Mouse (Mus musculus) bone marrow, adult 2 months (tissue): Measurements from ENCODE around the gene Atxn1. TPM values are rescaled to one million over a fixed set of nuclear protein-coding genes. Genes with fewer than 3 reads are reported as not detected.

ENCODE experiments used
- H3K27ac ChIP-seq: fragments of 200-500 bp; 2 replicates; pipeline ENCODE4 v1.5.1; 2012; ENCODE audit warnings: low read depth, mild to moderate bottlenecking, control low read depth, inconsistent platforms, low read length; ENCODE audit not compliant: control insufficient read depth, poor library complexity, insufficient read depth
- H3K4me1 ChIP-seq: fragments of 200-500 bp; 2 replicates; pipeline ENCODE4 v1.6.1; 2011; ENCODE audit warnings: low read length; ENCODE audit not compliant: control insufficient read depth, insufficient read depth
- H3K4me3 ChIP-seq: fragments of 200-500 bp; replicated peaks from 2 replicates; pipeline ENCODE3; 2011; ENCODE audit warnings: mild to moderate bottlenecking, low read depth, low read length, control low read depth; ENCODE audit not compliant: control insufficient read depth
- CTCF ChIP-seq: fragments of 200-500 bp; IDR thresholded peaks from 2 replicates; pipeline ENCODE4 v1.5.1; 2011; ENCODE audit warnings: low read length, control low read depth; ENCODE audit not compliant: control insufficient read depth, insufficient read depth
- POLR2A ChIP-seq: fragments of 200-500 bp; IDR thresholded peaks from 2 replicates; pipeline ENCODE4 v1.6.1; 2011; ENCODE audit warnings: low read depth, mild to moderate bottlenecking, control low read depth, low read length, borderline replicate concordance; ENCODE audit not compliant: control insufficient read depth
- WGBS: fragments of 180-500 bp; shearing (Covaris S2); methylation state at CpG from one replicate; pipeline ENCODE4 v1.1.7; 2018; 5-methylcytosine and 5-hydroxymethylcytosine counted together
- polyA plus RNA-seq: library from polyadenylated mRNA; stranded (reverse); fragments of >200 nt; gene quantifications from 2 replicates; pipeline ENCODE4 v1.2.4, GENCODE M21; 2011; ENCODE audit warnings: low replicate concordance; ENCODE audit not compliant: missing spikeins, insufficient read depth, insufficient read length

Gene Atxn1
- polyA plus RNA-seq = 3.2 and 5.8 TPM in 2 replicates

DNA sequence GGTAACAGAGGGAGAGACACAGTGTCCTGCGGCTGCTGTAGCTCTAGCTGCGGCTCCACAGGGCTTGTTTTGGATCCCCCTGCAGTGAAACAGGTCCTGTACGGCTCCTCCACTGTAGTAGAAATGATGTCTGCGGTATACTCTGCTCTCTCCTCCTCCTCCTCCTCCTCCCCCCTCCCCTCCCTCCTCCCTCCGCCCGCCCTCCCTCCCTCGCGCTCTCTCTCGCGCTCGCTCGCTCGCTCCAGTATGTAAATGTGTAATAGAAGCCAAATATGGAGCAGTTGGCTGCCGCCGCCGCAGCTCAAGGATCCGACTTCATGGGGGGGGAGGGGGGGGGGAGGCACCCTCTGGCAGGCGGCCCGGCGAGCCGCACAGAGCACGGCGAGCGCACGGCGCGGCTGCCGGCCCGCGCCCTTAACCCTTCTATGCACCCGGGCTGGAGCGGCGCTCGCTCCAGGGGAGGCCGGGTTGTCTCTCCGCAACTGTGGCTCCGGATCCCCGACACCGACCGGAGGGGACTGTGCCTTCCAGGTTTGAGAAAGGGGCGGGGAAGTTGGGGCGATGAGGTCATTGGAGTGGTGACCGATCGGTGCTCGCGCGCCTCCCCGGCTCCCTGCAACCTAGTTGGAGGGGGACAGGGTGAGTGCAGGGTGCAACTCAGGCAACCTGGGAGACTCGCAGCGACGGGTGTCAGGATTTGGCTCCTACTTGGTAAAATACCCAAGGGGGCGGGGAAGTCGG is at the start of gene Atxn1:
Gene Atxn1, minus strand, starts transcription at position 156 of the 741 bp plus-strand sequence.
- H3K27ac ChIP-seq = peak within 1 kb of the TSS; percentile 97
- TF ChIP-seq CTCF = no peak
- no peak for TF ChIP-seq POLR2A
- peak within 1 kb of the TSS; percentile 93 for H3K4me3 ChIP-seq
- under 1% methylated on average over 52 of the region's 53 CpGs for WGBS
- peaks cover 2% of the 10 kb centered on the region for H3K4me1 ChIP-seq

DNA sequence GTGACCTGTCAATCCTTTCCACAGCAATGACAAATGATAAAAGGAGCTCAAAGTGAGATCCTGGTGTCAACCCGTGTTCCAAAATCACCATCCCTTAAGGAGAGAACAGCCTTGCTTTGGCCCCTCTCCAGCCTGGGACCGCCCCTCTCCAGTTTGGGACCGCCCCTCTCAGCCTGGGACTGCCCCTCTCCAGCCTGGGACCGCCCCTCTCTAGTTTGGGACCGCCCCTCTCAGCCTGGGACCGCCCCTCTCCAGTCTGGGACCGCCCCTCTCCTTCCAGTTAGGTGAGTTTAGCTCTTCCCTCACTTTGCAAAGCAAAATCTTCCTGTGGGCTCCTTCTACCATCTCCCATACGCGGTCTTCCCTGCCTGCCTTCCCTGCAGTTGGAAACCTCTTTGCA is 46.4 kb upstream of the Atxn1 start:
- no peak overlapping the region for H3K27ac ChIP-seq
- WGBS = 76% methylated on average over 9 of the region's 9 CpGs
- H3K4me1 ChIP-seq = no peaks in the 10 kb centered on the region; the same call in 1 of the 2 replicates
- H3K4me3 ChIP-seq = no peak overlapping the region
- TF ChIP-seq POLR2A (no peak), CTCF (no peak)

- H3K27ac ChIP-seq = no peak overlapping the region
- no peak for TF ChIP-seq CTCF
- TF ChIP-seq POLR2A = no peak
- 80% methylated on average over 12 of the region's 12 CpGs for WGBS
- no peak overlapping the region for H3K4me3 ChIP-seq
- no peaks in the 10 kb centered on the region; the same call in 1 of the 2 replicates for H3K4me1 ChIP-seq
These were observed 45.3 kb upstream of the Atxn1 start for GRCm38 (mm10) chr13:46010075-46010474.

GRCm38 (mm10) chr13:46008831-46009666 is 44.2 kb upstream of the Atxn1 start:
- Histone ChIP-seq H3K4me3 (no peak overlapping the region), H3K4me1 (no peaks in the 10 kb centered on the region; the same call in 1 of the 2 replicates), H3K27ac (no peak overlapping the region)
- WGBS = 30% methylated on average over 30 of the region's 30 CpGs
- TF ChIP-seq CTCF = no peak
- TF ChIP-seq POLR2A = no peak

- 59% methylated on average over 4 of the region's 4 CpGs for WGBS
- Histone ChIP-seq H3K27ac (no peak overlapping the region), H3K4me1 (no peaks in the 10 kb centered on the region; the same call in 1 of the 2 replicates), H3K4me3 (no peak overlapping the region)
- TF ChIP-seq POLR2A (no peak), CTCF (no peak)
These were observed 41.6 kb upstream of the Atxn1 start for GRCm38 (mm10) chr13:46006211-46007102.

- H3K4me3 ChIP-seq = no peak overlapping the region
- TF ChIP-seq CTCF = no peak
- no peak for TF ChIP-seq POLR2A
These were observed 40.8 kb upstream of the Atxn1 start for GRCm38 (mm10) chr13:46005656-46006055.

GRCm38 (mm10) chr13:46001356-46001755 is 36.5 kb upstream of the Atxn1 start:
- WGBS = 76% methylated on average over 5 of the region's 5 CpGs
- TF ChIP-seq CTCF = no peak
- TF ChIP-seq POLR2A = no peak
- H3K4me3 ChIP-seq = no peak overlapping the region
- no peak overlapping the region for H3K27ac ChIP-seq
- no peaks in the 10 kb centered on the region for H3K4me1 ChIP-seq

More at GRCm38 (mm10) chr13:46005656-46006055, 40.8 kb upstream of the Atxn1 start:
- WGBS = 72% methylated on average over 7 of the region's 7 CpGs
- no peak overlapping the region for H3K27ac ChIP-seq
- H3K4me1 ChIP-seq = no peaks in the 10 kb centered on the region; the same call in 1 of the 2 replicates

GRCm38 (mm10) chr13:45992953-45993352 is 28.1 kb upstream of the Atxn1 start:
- Histone ChIP-seq H3K4me3 (no peak overlapping the region), H3K4me1 (no peaks in the 10 kb centered on the region), H3K27ac (no peak overlapping the region)
- TF ChIP-seq CTCF (no peak), POLR2A (no peak)
- WGBS = 79% methylated on average over 9 of the region's 9 CpGs
